Mouse (Mus musculus) megakaryocyte, adult 5-6 weeks (primary cell): ENCODE data around the gene Olfr1424. TPM values are rescaled to one million over a fixed set of nuclear protein-coding genes. Genes with fewer than 3 reads are reported as not detected.
"Not testable (repeated sequence)": the region's sequence is repeated elsewhere in the genome, so short reads cannot be mapped to it uniquely, and the experiment has no call there.

Source experiments
- ATAC-seq: 2 replicates; pipeline ENCODE4 v1.8.0; 2016; ENCODE audit warnings: mild to moderate bottlenecking, inconsistent platforms; ENCODE audit not compliant: poor library complexity, severe bottlenecking
- total RNA-seq, 2 experiments: library from RNA; stranded (forward) in 1 of 2; stranded (reverse) in 1 of 2; fragments of 153-499, 151-499 nt in 1 of 2; fragments of 221-1000, 200-1000 nt in 1 of 2; gene quantifications; 2 replicates each; pipeline versions ENCODE4 v1.2.3 to v1.2.4; 2015 to 2017

Gene Olfr1424
- total RNA-seq (2015) (not detected in 2 replicates), total RNA-seq (2017) (not detected in 2 replicates)

DNA sequence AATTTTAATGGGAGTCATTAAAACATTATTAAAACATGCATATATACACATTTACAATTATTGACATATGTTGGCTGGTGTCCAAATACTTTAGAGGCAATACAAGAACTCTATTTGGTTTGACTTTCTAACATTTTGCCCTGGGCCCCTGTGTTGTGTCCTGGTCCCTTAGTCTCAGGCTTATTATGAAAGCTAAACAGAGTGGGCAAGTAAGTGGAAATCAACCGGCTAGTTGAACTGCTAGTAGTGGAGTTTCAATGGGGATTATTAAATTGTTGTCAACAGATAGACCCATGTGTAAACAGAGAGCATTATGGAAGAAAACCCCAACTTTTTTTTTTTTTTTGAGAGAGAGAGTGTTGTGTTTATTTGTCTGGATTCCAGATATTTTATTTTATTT, at the start of gene Olfr1424:
Gene Olfr1424, minus strand, starts transcription at position 101 of the 400 bp plus-strand sequence.
- ATAC-seq: not testable (repeated sequence)

DNA sequence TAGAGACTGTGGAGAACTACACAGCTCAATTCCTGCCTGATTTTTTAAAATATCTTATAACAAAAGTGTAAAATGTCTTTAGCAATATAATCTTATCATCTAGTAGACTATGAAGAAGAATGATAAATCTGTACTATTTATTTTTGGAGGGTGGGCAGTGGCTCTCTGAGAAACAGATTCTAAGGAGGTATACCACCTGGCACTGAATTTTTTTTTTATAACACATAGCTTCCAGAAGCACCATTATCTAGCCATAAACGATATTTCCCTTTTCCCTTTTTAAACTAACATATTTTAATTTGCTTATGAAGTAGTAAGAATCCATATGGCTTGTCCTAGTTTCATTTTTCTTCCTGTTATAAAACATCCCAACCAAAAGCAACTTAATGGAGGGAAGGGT, 42.1 kb upstream of the Olfr1424 start:
- ATAC-seq: no peak

- no peak for ATAC-seq
These were observed 40.8 kb upstream of the Olfr1424 start, which contains the start of gene Olfr1427 for GRCm38 (mm10) chr19:12103234-12103633. TSS of gene Olfr1427 (minus strand) at chr19:12103334.

DNA sequence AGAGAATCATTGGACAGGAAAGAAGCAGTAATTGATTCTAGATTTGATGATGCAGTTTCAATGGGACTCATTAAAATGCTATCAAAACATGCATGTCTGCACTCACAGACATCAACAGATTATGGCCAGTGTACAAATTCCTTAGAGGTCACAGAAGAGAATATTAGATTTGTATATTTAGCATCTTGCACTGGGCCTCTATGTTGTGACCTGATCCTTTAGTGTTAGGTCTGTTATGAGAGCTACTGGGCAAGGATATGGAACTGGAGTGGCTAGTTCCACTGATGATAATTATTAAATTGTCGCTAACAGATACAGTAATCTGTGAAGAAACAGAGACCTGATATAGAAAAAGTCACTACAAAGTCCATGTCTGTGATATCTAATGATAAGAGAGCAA, 29.4 kb upstream of the Olfr1424 start, which contains the start of gene Olfr1426:
Gene Olfr1426, minus strand, starts transcription at position 101 of the 400 bp plus-strand sequence.
- no peak for ATAC-seq

- not testable (repeated sequence) for ATAC-seq
These were observed 15.1 kb upstream of the Olfr1424 start, which contains the start of gene Olfr1425 for GRCm38 (mm10) chr19:12077631-12078030. TSS of gene Olfr1425 (minus strand) at chr19:12077731.

DNA sequence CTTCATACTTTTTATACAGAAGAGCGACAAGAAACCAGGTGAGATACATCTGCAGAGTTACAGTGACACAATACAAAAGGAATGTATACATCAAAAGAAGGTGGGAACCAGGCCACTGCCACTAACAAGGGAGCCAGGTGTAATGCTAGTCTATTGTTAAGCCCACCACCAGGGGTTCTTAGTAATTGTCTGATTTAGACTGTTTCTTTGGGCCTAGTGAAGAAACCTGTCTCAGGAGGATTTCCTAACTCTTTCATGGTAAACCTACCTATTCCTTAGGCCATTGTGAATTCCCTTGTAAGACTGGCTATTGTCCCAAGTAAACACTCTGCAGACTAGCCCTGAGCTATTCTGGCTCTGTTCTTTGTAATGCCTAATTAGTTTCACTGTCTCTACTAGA, 7.1 kb upstream of the Olfr1424 start:
- not testable (repeated sequence) for ATAC-seq

- not testable (repeated sequence) for ATAC-seq
These were observed 5.3 kb upstream of the Olfr1424 start for GRCm38 (mm10) chr19:12067806-12068205.

DNA sequence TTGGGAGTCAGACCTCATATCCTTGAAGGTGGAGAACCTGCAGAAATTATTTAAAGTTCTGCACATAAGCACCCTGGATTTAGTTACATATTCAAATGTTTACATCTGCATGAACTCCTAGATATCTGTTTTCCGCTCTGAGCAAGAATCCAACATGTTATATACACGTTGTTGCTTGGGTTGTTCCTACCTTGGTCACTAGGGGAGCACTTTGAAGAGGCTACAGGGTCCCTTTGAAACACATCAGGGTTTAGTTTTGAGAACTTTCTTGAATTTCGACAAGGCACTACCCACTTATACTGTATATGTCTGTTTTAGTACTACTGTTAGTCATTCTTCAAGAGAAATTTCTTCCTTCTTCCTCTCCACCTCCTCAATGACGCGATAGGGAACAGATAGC, 19.3 kb downstream of the Olfr1424 start:
- no peak for ATAC-seq

DNA sequence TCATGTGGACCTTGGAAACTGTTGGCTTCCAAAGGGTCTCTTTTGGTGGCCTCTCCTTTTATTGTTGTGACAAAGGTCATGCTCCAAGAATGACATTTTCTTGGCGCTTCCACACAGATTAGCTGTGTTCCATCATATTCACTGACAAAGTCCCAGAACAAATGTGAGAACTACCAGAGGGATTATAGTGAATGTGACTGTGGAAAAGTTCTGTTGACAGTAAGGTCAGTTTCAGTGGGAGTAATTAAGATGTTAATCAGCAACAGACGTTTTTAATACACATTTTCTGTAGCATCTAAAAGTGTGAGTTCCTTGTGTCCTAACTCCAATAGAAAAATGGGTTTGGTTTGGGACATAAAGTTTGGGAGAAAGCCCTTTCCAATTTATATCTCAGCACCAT, 21.3 kb downstream of the Olfr1424 start, which contains the start of gene Olfr1423:
Gene Olfr1423, minus strand, starts transcription at position 101 of the 400 bp plus-strand sequence.
- no peak for ATAC-seq

DNA sequence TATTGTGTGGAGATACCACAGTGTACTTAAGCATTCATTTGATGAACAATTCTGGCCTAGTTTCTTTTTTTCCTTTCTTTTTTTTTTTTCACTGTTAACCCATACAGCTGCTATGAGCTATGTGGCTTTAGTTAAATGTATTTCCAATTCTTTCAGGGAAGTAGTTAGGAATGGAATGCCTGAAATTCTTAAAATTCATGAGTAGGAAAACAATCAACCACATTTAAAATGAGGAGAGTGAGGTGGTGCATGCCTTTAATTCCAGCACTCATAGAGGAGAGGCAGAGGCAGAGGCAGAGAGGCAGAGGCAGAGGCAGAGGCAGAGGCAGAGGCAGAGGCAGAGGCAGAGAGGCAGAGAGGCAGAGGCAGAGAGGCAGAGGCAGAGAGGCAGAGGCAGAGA, 24.8 kb downstream of the Olfr1424 start:
- ATAC-seq: no peak

DNA sequence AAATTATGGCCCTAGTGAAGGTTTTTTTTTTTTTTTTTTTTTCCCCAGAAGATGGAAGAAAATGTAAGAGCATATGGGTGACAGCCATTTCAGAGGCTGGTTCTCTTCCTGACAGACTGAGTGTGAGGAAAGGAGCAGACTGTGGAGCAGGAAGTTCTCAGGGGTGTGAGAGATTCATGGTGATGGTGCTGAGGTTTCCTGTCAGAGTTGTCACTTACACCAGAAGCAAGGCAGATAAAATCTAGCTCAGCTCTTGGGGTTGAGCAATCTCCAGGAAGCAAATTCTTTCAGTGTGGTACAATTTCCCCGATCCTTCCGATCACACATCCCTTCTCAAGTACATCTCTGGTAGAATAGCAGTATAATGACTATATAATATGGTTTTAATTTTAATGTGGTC, 35.9 kb downstream of the Olfr1424 start:
- peak; percentile 61 for ATAC-seq

GRCm38 (mm10) chr19:12025333-12025732, 37.1 kb downstream of the Olfr1424 start:
- no peak for ATAC-seq

GRCm38 (mm10) chr19:12024149-12024548, 38.3 kb downstream of the Olfr1424 start:
- ATAC-seq: peak; percentile 98

- ATAC-seq: no peak
These were observed 46.3 kb downstream of the Olfr1424 start for GRCm38 (mm10) chr19:12016192-12016591.

- ATAC-seq: no peak
These were observed 46.8 kb downstream of the Olfr1424 start for GRCm38 (mm10) chr19:12015708-12016107.

- peak; percentile 43 for ATAC-seq
These were observed 49.3 kb downstream of the Olfr1424 start for GRCm38 (mm10) chr19:12013228-12013627.

DNA sequence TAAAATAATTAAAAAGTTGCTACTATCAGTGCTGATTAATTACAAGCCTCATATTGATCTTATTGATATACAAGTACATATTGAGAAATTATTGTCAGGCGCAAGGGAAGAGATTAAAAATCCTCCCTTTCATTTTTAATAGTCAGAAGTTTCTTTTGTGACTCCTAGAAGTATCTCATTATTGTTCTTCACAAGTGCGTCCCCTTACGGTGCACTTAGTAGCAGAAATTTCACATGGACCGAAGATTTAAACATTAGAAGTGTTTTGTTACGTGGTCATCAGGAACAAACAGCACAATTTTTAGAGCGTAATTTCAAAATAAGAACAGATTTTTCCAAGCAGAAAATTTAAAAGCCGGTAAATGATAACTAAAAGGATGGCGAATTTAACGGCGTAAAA, 49.9 kb downstream of the Olfr1424 start:
- ATAC-seq: no peak

DNA sequence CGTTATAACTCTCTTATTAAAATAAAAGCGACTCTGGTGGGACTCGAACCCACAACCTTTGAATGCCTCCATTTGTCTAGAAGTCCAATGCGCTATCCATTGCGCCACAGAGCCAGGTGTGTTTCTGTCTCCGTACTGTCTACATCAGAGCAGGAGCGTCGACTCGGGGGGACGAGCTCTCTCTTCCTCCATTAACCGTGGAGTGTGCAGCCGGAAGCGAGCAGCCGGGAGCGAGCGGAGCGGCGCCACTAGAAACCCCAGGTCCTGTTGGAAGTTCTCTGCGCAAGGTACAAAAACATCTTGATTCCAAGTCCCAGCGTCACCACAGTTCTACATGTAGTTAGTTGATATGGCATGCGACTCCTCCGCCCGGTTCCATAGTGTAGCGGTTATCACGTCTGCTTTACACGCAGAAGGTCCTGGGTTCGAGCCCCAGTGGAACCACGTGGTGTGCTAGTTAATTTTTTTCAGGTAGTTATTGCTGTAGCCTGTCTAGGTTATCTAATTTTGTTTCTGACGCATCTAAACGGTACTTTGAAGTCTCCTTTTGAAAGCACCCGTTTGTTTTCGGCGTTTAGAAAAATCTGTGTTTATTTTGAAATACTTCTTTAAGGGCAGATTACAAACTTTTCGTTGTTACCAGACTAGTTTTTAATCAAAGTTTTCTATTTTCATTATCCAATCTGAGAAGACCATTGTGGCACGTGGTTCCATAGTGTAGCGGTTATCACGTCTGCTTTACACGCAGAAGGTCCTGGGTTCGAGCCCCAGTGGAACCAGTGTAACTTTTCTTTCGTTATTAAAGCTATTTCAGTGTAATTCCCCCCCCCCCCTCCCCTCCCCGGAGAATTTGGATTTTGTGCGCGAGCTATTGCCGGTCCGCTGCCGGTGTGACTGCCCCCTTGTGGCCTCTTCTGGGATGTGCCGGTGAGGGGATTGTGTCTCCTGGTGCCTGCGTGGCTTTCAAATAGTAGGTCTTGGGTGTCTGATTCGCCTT, 50.6 kb downstream of the Olfr1424 start:
- ATAC-seq: peak; percentile 48

- ATAC-seq: peak; percentile 16; the same call in 1 of the 2 replicates
These were observed 51.4 kb downstream of the Olfr1424 start for GRCm38 (mm10) chr19:12010916-12011559.

- peak; percentile 13 for ATAC-seq
These were observed 52.2 kb downstream of the Olfr1424 start for GRCm38 (mm10) chr19:12010281-12010771.
